Mouse (Mus musculus): ENCODE results near the gene Rmdn3.
A peak's percentile ranks its signal among the peaks of the same experiment; 100 is the strongest.

The Rmdn3 gene

GRCm38 (mm10) chr2:119166901-119167865 is 10.3 kb upstream of the Rmdn3 start, which contains the start of gene Gchfr:
Gene Gchfr, plus strand, starts transcription at chr2:119167773.
- DNase-seq = no peak

- DNase-seq = no peak
Measured at GRCm38 (mm10) chr2:119165401-119165800, 8.6 kb upstream of the Rmdn3 start.

GRCm38 (mm10) chr2:119163999-119164398 is 7.2 kb upstream of the Rmdn3 start:
- DNase-seq = no peak

GRCm38 (mm10) chr2:119163135-119163534 is 6.3 kb upstream of the Rmdn3 start:
- no peak for DNase-seq

GRCm38 (mm10) chr2:119161247-119161646 is 4.4 kb upstream of the Rmdn3 start:
- no peak for DNase-seq

- no peak for DNase-seq
Measured at GRCm38 (mm10) chr2:119157836-119158235, 1.0 kb upstream of the Rmdn3 start.

GRCm38 (mm10) chr2:119156081-119156680 is 653 bp downstream of the Rmdn3 start:
- DNase-seq = no peak

- DNase-seq = no peak
Measured at GRCm38 (mm10) chr2:119155388-119155787, 1.4 kb downstream of the Rmdn3 start.

GRCm38 (mm10) chr2:119154683-119155082 is 2.2 kb downstream of the Rmdn3 start:
- no peak for DNase-seq

- DNase-seq = no peak
Measured at GRCm38 (mm10) chr2:119152255-119152654, 4.6 kb downstream of the Rmdn3 start.

GRCm38 (mm10) chr2:119147775-119148174 is 9.1 kb downstream of the Rmdn3 start:
- no peak for DNase-seq

- DNase-seq = no peak
Measured at GRCm38 (mm10) chr2:119147160-119147678, 9.6 kb downstream of the Rmdn3 start.

- no peak for DNase-seq
Measured at GRCm38 (mm10) chr2:119146435-119146834, 10.4 kb downstream of the Rmdn3 start.

GRCm38 (mm10) chr2:119145199-119145598 is 11.6 kb downstream of the Rmdn3 start:
- DNase-seq = no peak

GRCm38 (mm10) chr2:119136346-119136898 is 20.4 kb downstream of the Rmdn3 start:
- no peak for DNase-seq

GRCm38 (mm10) chr2:119113121-119113925 is 43.5 kb downstream of the Rmdn3 start:
- no peak for DNase-seq

- DNase-seq = peak; percentile 85
Measured at GRCm38 (mm10) chr2:119112438-119113112, 44.3 kb downstream of the Rmdn3 start, which contains the start of gene Rad51. Gene Rad51, plus strand, starts transcription at chr2:119112793.

- no peak for DNase-seq
Measured at GRCm38 (mm10) chr2:119111060-119111459, 45.8 kb downstream of the Rmdn3 start.

- DNase-seq = no peak
Measured at GRCm38 (mm10) chr2:119108554-119108953, 48.3 kb downstream of the Rmdn3 start.

- no peak for DNase-seq
Measured at GRCm38 (mm10) chr2:119106583-119106982, 50.3 kb downstream of the Rmdn3 start.

GRCm38 (mm10) chr2:119101552-119101951 is 55.3 kb downstream of the Rmdn3 start:
- no peak for DNase-seq

Data from layer of hippocampus, adult 9-11 months (tissue).